Mouse (Mus musculus): ENCODE results near the gene Trp53i13.

Gene Trp53i13

GRCm38 (mm10) chr11:77508068-77509021 is 7.4 kb downstream of the Trp53i13 start:
- DNase-seq (ENCODE audit: low spot score in 2 of 2) = peak; percentile 73 to 85

GRCm38 (mm10) chr11:77507426-77507825 is 8.4 kb downstream of the Trp53i13 start:
- DNase-seq (ENCODE audit: low spot score in 2 of 2) = no peak

GRCm38 (mm10) chr11:77506941-77507340 is 8.8 kb downstream of the Trp53i13 start:
- DNase-seq (ENCODE audit: low spot score in 2 of 2) = no peak

- no peak for DNase-seq (ENCODE audit: low spot score in 2 of 2)
These were observed 9.5 kb downstream of the Trp53i13 start for GRCm38 (mm10) chr11:77506273-77506672.

- DNase-seq (ENCODE audit: low spot score in 2 of 2) = no peak
These were observed 10.3 kb downstream of the Trp53i13 start for GRCm38 (mm10) chr11:77505291-77505980.

- DNase-seq (ENCODE audit: low spot score in 2 of 2) = no peak
These were observed 11.4 kb downstream of the Trp53i13 start for GRCm38 (mm10) chr11:77504377-77504776.

- DNase-seq (ENCODE audit: low spot score in 2 of 2) = no peak
These were observed 12.3 kb downstream of the Trp53i13 start for GRCm38 (mm10) chr11:77503511-77503910.

GRCm38 (mm10) chr11:77502481-77502880 is 13.3 kb downstream of the Trp53i13 start:
- no peak for DNase-seq (ENCODE audit: low spot score in 2 of 2)

- DNase-seq (ENCODE audit: low spot score in 2 of 2) = no peak
These were observed 13.8 kb downstream of the Trp53i13 start for GRCm38 (mm10) chr11:77501971-77502370.

GRCm38 (mm10) chr11:77501392-77501791 is 14.4 kb downstream of the Trp53i13 start:
- peak in 1 of 2 experiments; percentile 70 for DNase-seq (ENCODE audit: low spot score in 2 of 2)

- DNase-seq (ENCODE audit: low spot score in 2 of 2) = no peak
These were observed 15.1 kb downstream of the Trp53i13 start for GRCm38 (mm10) chr11:77500361-77501325.

GRCm38 (mm10) chr11:77499354-77499753 is 16.4 kb downstream of the Trp53i13 start:
- no peak for DNase-seq (ENCODE audit: low spot score in 2 of 2)

GRCm38 (mm10) chr11:77498261-77499139 is 17.3 kb downstream of the Trp53i13 start:
- no peak for DNase-seq (ENCODE audit: low spot score in 2 of 2)

GRCm38 (mm10) chr11:77497851-77498250 is 17.9 kb downstream of the Trp53i13 start:
- no peak for DNase-seq (ENCODE audit: low spot score in 2 of 2)

- peak in 1 of 2 experiments; percentile 65 for DNase-seq (ENCODE audit: low spot score in 2 of 2)
These were observed 18.4 kb downstream of the Trp53i13 start for GRCm38 (mm10) chr11:77497341-77497756.

- DNase-seq (ENCODE audit: low spot score in 2 of 2) = no peak
These were observed 20.3 kb downstream of the Trp53i13 start for GRCm38 (mm10) chr11:77495507-77495906.

- no peak for DNase-seq (ENCODE audit: low spot score in 2 of 2)
These were observed 21.0 kb downstream of the Trp53i13 start for GRCm38 (mm10) chr11:77494782-77495181.

GRCm38 (mm10) chr11:77494344-77494676 is 21.5 kb downstream of the Trp53i13 start:
- DNase-seq (ENCODE audit: low spot score in 2 of 2) = no peak

- DNase-seq (ENCODE audit: low spot score in 2 of 2) = no peak
These were observed 22.1 kb downstream of the Trp53i13 start, which contains the start of gene Git1 for GRCm38 (mm10) chr11:77493512-77494343. Gene Git1 (plus strand): TSS chr11:77493562.

GRCm38 (mm10) chr11:77492911-77493332 is 22.9 kb downstream of the Trp53i13 start:
- DNase-seq (ENCODE audit: low spot score in 2 of 2) = peak; percentile 93 to 94
